Mouse (Mus musculus) CD8-positive naive resting alpha-beta T cell, adult 2 months (primary cell): ENCODE data around the gene Gpam.
A peak's percentile ranks its signal among the peaks of the same experiment; 100 is the strongest.

Experiments used
- DNase-seq, 2 experiments: peaks; one replicate each; pipeline ENCODE4 v3.0.0; 2022; ENCODE audit warnings: low read depth in 2 of 2, low spot score in 2 of 2

Gpam gene

DNA sequence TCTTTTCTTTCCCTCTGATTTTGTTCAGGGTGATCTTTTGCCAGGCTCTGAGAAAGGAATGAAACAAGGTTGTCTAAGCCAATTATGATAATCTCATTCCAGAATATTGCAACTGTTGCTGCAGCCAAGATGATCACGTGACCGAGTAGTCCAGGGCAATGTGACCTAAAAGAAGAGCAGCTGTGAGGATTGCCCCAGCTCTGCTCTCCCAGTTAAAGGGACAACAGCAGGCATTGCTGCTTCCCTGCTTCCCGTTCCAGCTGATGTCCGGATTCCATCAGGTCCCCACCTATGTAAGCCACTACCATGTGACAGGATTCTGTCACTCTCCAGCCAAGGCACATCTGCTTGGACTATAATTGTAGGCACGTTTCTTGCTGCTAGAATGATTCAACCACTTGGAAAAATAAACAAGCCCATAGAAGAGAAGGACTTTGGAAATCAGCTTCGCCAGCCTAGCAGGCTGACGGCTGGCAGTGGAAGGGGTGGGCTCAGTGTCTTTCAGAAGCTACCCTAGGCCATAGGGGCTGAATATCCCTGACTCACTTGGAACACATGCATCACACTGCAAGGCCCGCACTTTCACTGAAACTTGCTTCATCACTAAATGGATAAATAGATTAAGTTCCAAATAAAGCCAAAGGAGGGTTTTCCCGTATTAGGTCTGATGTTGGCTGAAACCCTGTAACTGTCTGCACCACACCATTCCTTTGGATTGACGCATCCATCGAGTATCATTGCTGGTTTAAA, 23.8 kb downstream of the Gpam start:
- no peak for DNase-seq

DNA sequence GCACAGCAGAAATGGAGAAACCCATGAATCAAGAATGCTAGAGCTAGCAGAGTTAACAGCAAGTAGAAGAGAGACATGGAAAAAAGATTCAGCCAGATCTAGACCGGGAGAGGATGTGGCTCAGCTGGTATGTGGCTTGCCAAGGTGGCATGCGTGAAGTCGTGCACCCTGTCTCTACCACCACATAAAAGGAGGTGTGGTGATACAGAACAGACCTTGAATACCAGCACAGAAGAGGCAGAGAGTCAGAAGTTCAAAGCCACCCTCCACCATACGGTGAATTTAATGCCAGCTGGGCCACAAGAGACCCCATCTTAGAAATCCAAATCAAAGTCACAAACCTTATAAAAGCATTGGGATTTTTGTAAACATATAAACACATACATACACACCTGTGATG, 25.4 kb downstream of the Gpam start:
- DNase-seq = no peak

- no peak for DNase-seq
Measured at GRCm38 (mm10) chr19:55100227-55101140, 26.6 kb downstream of the Gpam start.

DNA sequence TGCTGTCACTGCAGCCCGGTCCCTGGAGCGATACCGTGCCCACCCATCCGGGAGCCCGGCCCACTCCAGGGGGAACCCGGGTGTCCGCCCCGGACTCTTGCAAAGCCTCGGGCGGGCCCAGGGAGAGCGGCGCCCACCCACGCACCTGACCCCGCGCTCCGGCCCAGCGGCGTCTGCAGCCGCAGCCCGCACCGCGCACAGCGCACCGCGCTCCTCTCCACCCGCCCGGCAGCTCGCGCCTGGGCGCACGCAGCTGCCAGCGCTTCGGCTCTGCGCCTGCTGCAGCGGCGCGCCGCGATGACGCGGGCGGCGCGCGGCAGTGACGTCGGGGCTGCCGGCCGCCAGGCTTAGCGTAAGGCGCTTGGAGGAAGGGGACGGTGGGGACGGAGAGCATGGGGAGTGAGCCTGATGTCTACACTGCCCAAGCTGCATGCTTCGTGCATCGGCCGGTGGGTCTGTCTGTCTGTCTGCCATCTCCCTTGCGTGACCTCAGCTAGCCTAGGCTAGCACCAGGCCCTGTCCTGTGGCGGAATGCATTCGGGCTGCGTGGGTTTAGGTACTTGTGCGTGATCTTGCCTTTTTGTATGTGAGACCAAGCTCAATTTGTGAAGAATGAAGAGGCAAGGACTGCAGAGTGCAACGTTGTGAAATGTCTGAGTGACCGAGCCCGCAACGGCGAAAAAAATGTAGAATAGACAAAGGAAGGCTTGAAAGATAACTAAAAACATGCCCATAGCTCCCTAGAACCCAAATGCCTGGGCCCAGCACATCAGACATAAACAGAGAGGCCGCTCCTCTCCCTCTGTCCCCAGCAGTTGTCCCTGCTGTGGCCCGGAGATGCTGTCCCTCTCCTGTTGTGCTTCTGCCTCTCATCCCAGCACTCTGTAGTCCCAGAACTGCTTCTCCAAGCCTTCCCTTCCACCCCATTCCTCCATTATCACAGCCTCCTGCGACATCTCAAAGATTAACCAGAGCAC, 27.6 kb downstream of the Gpam start:
- DNase-seq = peak; percentile 53 to 66

- peak; percentile 3 to 10 for DNase-seq
Measured at GRCm38 (mm10) chr19:55098409-55099183, 28.4 kb downstream of the Gpam start.

DNA sequence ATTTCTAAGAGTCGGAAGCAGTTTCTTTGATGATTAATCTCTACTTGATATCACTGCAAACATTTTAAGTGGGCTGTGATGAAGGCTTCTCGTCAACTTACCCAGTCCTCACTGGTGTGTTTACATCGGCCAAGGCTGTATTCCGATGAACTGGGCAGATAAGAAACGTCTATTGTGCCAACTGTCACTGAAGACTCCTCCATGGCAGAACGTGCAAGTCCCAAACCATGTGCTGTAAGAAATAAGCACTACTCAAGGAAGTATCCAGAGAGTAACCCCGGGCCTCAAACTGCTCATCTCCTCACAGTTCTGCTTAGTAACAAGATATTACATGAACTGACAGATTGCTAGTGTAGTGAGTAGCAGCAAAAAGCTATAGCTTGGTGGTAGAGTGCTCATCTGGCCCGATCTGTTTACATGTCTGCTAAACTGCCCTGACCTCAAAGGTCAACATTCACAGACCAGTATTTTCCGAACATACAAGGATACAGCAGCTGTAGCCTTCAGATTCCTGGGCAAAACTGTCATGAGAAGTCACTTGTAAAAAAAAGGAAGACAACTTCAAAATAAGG, 29.6 kb downstream of the Gpam start:
- DNase-seq = no peak

DNA sequence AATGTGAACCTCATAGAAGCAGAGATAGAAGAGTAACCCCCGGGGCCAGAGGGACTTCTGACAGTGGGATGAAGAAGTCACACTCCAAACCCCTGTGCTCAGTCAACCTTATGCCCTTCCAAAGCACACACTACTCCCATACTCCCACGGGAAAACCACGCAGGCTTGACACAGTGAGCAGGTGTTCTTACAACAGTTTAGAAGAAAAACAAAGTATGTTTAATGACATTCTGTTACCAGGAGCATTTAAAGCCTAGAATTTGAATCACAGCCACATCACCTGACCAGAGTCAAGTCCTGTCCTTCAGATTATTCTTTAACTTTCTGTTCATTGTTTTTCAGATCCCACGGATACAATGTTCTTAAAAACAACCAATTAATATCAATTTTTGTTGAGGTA, 30.4 kb downstream of the Gpam start:
- no peak for DNase-seq

DNA sequence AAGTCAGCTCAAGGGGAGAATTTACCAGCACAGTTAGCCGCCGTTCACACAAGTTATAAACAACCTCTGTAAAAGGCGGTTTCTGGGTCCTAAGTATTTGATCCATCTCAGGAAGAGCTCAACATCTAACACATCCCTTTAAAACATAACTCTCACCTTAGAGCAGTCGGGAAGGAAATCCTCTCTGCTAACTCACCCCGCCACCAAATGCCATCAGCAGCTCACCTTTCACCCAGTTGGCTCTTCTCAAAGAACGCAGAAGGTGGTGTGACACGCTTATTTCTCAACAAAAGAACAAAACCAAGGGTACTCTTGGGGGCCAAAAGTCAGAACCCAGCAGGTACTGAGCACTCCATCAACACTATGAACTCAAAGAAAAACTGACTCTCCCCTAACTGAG, 31.5 kb downstream of the Gpam start:
- no peak for DNase-seq

DNA sequence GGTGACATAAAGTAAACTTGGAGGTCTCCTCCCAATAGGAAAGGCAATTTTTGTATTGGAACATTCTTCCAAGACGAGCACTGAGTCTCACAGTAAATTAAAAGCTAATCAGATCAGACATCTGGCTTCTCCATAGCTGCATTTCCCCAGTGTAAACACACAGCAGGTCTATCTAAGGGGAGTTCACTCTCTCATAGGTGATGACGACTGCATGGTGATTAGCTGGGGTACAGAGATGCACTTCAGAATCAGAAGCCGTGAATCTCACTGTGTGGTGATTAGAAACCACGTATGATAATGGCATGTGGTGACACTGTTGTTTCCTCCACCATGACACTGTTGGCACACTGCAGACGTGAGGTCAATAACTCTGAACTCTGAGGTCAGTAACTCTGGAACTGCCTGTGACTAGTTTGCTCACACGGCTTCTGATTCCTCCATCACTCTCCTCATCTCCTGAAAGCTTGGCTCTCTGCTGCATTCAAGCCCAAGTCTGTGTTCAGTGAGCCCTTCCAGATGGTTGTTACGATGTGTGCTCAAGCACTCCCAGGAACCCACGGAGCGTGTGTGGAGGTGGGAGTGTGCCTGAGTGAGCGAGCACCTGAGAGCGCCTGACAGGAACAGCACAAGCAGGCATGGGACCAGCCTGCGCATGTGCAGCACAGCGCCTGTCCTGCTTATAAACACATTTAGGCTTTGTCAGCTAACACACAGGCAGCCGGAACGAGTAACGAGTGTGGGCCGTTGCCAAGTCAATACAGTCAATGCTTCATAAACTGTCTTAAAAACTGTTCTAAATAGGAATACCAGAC, 35.2 kb downstream of the Gpam start:
- DNase-seq = no peak

DNA sequence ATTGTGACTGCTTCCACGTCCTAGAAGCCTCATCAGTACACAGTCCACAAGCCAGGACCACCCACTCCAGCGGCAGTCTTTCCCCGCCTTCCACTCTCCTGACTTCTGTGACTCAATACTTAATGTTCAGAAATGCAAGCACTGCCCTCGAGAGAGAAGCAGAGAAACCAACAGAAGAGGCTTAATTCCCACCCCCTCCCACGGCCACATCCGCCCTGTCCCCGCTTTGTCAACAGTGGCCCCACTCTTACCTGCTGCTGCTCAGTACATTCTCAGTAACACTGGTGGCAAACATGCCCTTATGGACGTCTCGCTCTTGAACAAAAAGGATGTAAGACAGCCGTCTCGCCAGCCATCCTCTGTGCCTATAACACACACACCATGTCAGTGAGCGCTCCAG, 36.2 kb downstream of the Gpam start:
- no peak for DNase-seq

DNA sequence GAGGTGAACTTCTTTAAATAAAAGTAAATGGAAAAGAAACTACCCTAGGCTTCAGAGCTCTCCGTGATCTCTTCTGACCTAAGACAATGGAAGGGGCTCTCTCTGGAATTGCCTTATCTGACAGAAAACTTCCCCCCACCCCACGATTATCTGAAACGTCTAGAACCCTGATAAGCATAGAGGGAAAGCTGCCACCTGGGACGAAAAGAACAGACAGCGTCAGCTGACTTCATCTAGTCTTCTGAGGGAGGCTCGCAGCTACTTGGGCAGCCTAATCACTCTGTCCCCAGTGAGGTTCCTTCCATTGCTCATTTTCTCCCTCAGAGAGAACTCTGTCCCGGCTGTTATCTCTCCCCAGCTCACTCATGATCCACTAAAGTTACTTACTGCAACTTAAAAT, 36.9 kb downstream of the Gpam start:
- DNase-seq = no peak

GRCm38 (mm10) chr19:55087776-55088175, 39.3 kb downstream of the Gpam start:
- no peak for DNase-seq

DNA sequence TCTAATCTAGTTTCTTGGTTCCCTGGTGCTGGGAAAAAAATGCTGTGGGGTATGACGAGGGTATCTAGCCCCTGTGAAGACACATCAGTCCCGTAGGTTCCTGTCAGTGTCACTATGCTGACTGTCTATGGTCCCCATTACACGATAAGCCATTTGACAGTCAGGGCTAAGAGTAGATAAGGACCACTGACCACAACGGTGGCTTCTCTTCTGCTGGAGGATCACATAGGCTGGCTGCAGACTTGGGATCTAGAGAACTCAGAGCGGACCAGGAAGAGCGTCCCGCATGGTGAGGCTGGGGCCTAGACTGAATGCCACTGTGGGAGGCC, 41.2 kb downstream of the Gpam start:
- DNase-seq = no peak

- DNase-seq = no peak
Measured at GRCm38 (mm10) chr19:55084971-55085856, 41.8 kb downstream of the Gpam start.

- DNase-seq = no peak
Measured at GRCm38 (mm10) chr19:55076822-55077221, 50.2 kb downstream of the Gpam start.

DNA sequence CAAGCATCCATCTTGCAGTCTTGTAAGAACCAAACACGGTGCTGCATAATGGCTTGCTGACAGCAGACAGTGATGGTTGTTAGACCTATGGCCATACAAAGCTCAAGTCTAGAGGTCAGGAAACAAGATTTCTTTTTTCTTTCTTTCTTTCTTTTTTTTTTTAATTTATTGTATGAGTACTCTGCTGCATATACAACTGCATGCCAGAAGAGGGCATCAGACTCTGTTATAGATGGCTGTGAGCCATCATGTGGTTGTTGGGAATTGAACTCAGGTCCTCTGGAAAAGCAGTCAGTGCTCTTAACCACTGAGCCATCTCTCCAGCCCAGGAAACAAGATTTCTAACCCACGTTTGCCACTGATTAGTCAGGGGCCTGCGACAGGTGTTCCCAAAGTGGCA, 54.0 kb downstream of the Gpam start:
- no peak for DNase-seq

DNA sequence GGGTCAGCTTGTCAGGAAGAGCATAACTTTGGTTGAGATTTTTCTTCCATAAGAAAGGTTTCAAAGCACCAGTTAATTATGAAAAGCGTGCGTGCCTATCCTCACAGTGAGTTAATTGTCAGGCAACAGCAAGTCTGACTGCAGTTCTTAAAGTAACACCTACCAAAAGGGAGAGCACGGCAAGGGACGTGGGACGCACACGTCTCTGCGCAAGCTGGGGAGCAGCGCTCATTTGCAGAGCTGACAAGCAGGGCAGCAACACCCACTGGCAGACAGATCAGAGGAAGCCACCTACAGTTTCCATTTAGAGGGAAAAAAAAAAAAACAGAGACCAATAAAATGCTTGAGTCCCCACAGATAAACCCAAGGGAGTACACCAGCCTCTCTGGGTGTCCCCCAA, 58.0 kb downstream of the Gpam start:
- no peak for DNase-seq

DNA sequence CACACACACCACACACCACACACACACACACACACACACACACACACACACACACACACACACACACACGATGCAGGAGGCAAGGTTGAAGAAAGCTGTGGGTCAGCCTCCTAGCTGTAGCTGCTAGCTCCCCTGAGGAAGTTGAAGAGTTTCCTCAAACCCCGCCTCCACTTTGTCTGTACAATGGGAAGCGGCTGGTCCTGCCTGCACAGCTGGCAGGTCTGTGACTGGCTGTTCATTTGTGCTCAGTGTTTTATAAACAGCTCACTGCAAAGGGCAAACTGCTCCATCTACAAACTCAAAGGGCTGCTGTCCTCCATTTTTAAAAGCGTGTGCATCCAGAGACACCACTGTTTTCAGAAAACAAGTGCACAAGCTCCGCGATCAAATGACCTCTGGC, 63.8 kb downstream of the Gpam start:
- DNase-seq = no peak
